Mouse (Mus musculus): ENCODE results near the gene Olfr979. TPM values are rescaled to one million over a fixed set of nuclear protein-coding genes. Genes with fewer than 3 reads are reported as not detected.
"Not testable (repeated sequence)": the region's sequence is repeated elsewhere in the genome, so short reads cannot be mapped to it uniquely, and the experiment has no call there.

Gene Olfr979
- not detected in 2 replicates for polyA plus RNA-seq (2015; fragmentation: Nextera tagmentation; extraction: Ambion mirVana)

DNA sequence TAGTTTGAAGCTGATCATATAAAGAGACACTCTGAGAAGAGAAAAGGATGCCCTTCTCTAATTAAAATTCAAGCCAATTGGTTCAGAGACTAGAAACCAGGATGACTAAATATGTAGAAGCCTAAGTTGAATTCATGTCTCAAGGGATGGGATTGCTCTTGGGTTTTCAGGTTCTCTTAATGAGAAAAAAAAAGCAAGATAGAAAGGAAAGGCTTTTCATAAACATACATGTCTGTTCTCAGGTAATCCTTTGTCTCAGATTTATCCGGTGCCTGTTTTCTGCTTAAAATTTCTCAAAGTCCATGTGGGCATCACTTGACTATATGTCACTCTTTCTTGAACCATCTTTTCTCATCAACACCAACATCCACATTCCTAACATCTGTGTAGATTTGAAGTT is at the start of gene Olfr979:
TSS of gene Olfr979 (minus strand) at position 101 of the 400 bp plus-strand sequence.
- H3K9ac ChIP-seq = no peak within 1 kb of the TSS
- H3K4me2 ChIP-seq = no peak within 1 kb of the TSS
- no peaks in the 10 kb centered on the region for H3K36me3 ChIP-seq
- H3K27ac ChIP-seq = no peak within 1 kb of the TSS
- H3K9me3 ChIP-seq (replicated peaks) = no peaks in the 10 kb centered on the region
- no peaks in the 10 kb centered on the region for H3K4me1 ChIP-seq (replicated peaks)
- 84% methylated on average over 1 of the region's 1 CpGs for WGBS
- no peak within 1 kb of the TSS for H3K4me3 ChIP-seq
- ATAC-seq (replicated peaks; ENCODE audit: insufficient number of reproducible peaks, insufficient read depth, low FRiP score, low read depth) = no peak
- H3K27me3 ChIP-seq = no peaks in the 10 kb centered on the region

DNA sequence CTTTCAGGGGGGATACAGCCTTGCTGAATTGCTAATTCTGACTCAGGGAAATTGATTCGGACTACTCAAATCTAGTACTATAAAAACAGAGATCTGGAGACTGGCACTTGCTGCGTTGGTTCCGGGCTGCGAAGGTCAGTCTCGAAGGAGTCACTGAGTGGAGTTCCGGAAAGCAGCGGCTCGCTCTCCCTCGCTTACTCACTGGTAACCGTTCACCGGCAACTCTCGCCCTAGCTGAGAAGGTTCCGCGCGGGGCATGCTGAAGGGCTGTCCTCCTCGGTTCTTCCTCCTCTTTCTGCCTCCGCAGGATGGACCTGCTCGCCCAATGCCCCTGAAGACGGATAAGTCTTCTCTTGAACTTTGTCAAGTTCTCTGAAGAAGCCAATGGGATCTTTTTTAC is 46.9 kb upstream of the Olfr979 start:
- Histone ChIP-seq H3K36me3 (no peaks in the 10 kb centered on the region), H3K4me2 (no peak overlapping the region), H3K4me1 (replicated peaks) (no peaks in the 10 kb centered on the region), H3K27ac (no peak overlapping the region), H3K27me3 (no peaks in the 10 kb centered on the region), H3K9ac (no peak overlapping the region), H3K4me3 (no peak overlapping the region), H3K9me3 (replicated peaks) (no peaks in the 10 kb centered on the region)
- no peak for ATAC-seq (replicated peaks; ENCODE audit: insufficient number of reproducible peaks, insufficient read depth, low FRiP score, low read depth)
- WGBS = 88% methylated on average over 19 of the region's 19 CpGs

DNA sequence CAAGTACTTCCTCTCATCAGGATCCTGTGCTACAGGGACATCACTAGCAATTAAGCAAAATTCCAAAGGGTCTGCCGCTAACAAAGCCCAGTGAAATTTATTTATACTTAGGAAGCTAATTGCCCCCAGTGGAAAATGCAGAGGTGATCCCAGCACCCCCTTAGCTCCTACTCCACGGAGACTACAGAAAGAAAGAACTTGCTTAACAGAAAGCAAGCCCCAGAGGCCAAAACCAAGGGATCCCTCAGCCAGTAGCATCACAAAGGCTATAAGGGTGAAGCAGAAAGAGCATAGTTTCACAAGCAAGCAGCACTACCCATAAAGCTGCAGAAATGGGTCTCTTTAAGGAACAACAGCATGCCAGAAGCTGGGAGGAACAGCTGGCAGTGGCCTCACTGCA is 17.9 kb upstream of the Olfr979 start, which contains the start of gene Olfr981:
TSS of gene Olfr981 (plus strand) at position 301 of the 400 bp plus-strand sequence.
- H3K9me3 ChIP-seq (replicated peaks) = no peaks in the 10 kb centered on the region
- no peaks in the 10 kb centered on the region for H3K4me1 ChIP-seq (replicated peaks)
- no peaks in the 10 kb centered on the region for H3K27me3 ChIP-seq
- no peak within 1 kb of the TSS for H3K4me2 ChIP-seq
- no peak within 1 kb of the TSS for H3K9ac ChIP-seq
- no peak for ATAC-seq (replicated peaks; ENCODE audit: insufficient number of reproducible peaks, insufficient read depth, low FRiP score, low read depth)
- no peak within 1 kb of the TSS for H3K27ac ChIP-seq
- no peaks in the 10 kb centered on the region for H3K36me3 ChIP-seq
- 62% methylated on average over 2 of the region's 2 CpGs for WGBS
- H3K4me3 ChIP-seq = no peak within 1 kb of the TSS

DNA sequence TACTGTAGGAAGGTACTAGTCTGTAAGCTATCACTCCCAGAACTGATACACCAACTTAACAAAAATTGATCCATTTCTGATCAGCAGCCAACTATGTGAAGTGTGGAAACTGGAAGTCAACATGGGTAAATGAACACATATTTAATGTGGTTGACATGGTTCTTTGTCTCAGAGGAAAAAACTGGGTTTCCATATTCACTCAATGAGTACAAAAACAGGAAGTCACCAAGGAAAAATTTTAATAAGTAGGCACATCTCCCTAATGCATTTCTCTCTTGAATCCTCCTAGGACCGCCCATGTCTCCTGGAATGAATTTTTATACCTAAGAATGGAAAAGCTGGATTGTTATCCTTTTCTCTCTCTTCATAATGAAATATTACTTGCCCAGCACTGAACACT is 6.2 kb upstream of the Olfr979 start, which contains the start of gene Olfr980:
TSS of gene Olfr980 (minus strand) at position 101 of the 400 bp plus-strand sequence.
- Histone ChIP-seq H3K36me3 (no peaks in the 10 kb centered on the region), H3K4me2 (no peak within 1 kb of the TSS), H3K9me3 (replicated peaks) (no peaks in the 10 kb centered on the region), H3K27ac (no peak within 1 kb of the TSS), H3K4me3 (no peak within 1 kb of the TSS), H3K9ac (no peak within 1 kb of the TSS), H3K4me1 (replicated peaks) (no peaks in the 10 kb centered on the region), H3K27me3 (no peaks in the 10 kb centered on the region)
- no peak for ATAC-seq (replicated peaks; ENCODE audit: insufficient number of reproducible peaks, insufficient read depth, low FRiP score, low read depth)
- WGBS = 73% methylated on average over 1 of the region's 1 CpGs

DNA sequence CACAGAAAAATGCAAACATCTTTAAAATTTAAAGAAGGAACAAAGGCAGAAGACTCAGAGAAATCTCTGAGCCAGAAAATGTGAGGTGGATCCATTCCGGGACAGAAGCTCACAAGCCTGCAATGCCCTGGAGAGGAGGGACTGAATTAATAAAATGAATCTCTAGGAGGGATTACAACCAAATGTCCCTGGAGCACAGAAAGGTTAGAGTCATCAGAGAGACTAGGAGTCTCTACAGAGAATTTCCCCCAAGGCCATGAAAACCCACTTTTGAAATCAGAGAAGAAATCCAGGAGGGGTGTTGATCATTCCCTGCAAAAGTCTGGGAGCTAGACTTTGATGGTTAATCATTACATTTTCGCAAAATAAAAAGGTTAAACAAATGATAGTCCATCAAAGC is 11.5 kb downstream of the Olfr979 start, which contains the start of gene Olfr978:
TSS of gene Olfr978 (plus strand) at position 301 of the 400 bp plus-strand sequence.
- Histone ChIP-seq H3K27ac (no peak within 1 kb of the TSS), H3K9me3 (replicated peaks) (no peaks in the 10 kb centered on the region), H3K4me2 (no peak within 1 kb of the TSS), H3K4me1 (replicated peaks) (no peaks in the 10 kb centered on the region), H3K36me3 (no peaks in the 10 kb centered on the region), H3K4me3 (no peak within 1 kb of the TSS), H3K27me3 (no peaks in the 10 kb centered on the region), H3K9ac (no peak within 1 kb of the TSS)
- no peak for ATAC-seq (replicated peaks; ENCODE audit: insufficient number of reproducible peaks, insufficient read depth, low FRiP score, low read depth)
- WGBS = 79% methylated on average over 2 of the region's 2 CpGs

DNA sequence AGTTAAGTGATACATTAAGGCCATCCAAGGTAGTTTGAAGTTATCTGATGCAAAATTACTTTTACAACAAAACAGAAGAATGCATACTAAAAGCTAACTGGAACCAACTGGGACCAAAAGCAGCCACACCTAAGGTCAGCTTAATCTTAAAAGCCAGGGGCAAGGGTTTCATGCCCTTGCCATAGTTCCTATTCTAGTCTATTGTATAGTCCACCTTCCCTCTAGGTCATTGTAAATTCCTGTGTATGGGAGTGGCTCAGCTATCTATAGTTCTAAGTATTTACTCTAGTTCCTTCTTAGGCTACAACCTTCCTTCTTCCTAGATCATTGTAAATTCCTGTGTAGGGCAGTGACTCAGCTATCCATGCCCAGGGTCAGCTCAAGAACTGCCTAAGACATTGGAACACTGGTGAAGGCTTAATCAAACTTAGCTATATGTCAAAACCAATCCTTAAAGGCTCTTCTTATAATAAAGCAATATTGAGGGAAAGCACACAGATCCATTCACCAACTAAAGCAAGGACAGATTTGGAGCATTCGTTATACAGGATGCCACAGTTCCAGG is 26.6 kb downstream of the Olfr979 start:
- not testable (repeated sequence) for H3K4me3 ChIP-seq; H3K9ac ChIP-seq; H3K9me3 ChIP-seq (replicated peaks); H3K27ac ChIP-seq; H3K27me3 ChIP-seq; H3K4me1 ChIP-seq (replicated peaks); H3K36me3 ChIP-seq; ATAC-seq (replicated peaks; ENCODE audit: insufficient number of reproducible peaks, insufficient read depth, low FRiP score, low read depth); H3K4me2 ChIP-seq
- WGBS = 82% methylated on average over 1 of the region's 1 CpGs

DNA sequence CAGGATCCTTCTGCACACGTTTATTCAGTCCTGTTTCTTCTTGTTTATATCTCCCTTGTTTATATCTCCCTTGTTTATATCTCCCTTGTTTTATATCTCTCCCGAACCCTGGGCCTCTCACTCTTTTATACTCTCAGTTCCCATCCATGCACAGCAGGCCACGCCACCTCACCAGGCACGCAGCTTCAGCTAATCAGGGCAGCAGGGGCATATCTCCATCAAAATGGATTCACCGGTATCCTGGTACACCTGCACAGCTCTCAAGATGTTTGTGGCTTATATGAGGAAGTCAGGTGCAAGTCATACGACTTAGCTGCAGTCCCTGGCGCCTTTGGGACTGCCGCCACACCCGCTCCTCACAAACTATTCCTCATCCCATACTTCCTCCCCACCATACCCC is 42.2 kb downstream of the Olfr979 start, which contains the start of gene Olfr976:
TSS of gene Olfr976 (minus strand) at position 101 of the 400 bp plus-strand sequence.
- not testable (repeated sequence) for H3K9me3 ChIP-seq (replicated peaks); H3K27me3 ChIP-seq; H3K27ac ChIP-seq; H3K4me3 ChIP-seq; H3K36me3 ChIP-seq; H3K4me2 ChIP-seq; H3K4me1 ChIP-seq (replicated peaks); H3K9ac ChIP-seq; ATAC-seq (replicated peaks; ENCODE audit: insufficient number of reproducible peaks, insufficient read depth, low FRiP score, low read depth)
- WGBS = 75% methylated on average over 8 of the region's 9 CpGs

DNA sequence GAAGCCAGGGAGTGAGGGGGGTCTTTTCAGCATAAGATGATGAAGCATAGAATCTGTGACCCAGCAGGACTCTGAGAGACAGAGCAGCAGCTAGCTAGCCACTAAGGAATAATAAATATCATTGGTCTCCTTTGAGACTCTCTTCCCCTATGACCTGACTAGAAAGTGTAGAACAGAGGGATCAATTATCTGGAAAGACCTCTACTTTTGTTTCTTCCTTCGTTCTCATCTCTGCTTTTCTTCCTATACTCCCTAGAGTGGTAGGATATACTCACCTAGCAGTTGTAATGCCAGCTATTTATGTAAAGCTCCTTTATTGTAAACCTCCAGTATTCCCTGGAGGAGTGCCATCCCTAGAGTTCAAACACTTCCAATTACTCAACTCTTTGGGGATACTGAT is 51.3 kb downstream of the Olfr979 start, which contains the start of gene Olfr975:
TSS of gene Olfr975 (minus strand) at position 101 of the 400 bp plus-strand sequence.
- Histone ChIP-seq H3K4me3 (no peak within 1 kb of the TSS), H3K27me3 (no peaks in the 10 kb centered on the region), H3K36me3 (no peaks in the 10 kb centered on the region), H3K9ac (no peak within 1 kb of the TSS), H3K9me3 (replicated peaks) (no peaks in the 10 kb centered on the region), H3K27ac (no peak within 1 kb of the TSS), H3K4me1 (replicated peaks) (no peaks in the 10 kb centered on the region), H3K4me2 (no peak within 1 kb of the TSS)
- ATAC-seq (replicated peaks; ENCODE audit: insufficient number of reproducible peaks, insufficient read depth, low FRiP score, low read depth) = no peak
- 66% methylated on average over 1 of the region's 1 CpGs for WGBS

Other genes with a start within 250 kb of the Olfr979 start
- gene Olfr968, start 220.2 kb downstream of the Olfr979 start, polyA plus RNA-seq (2015; fragmentation: Nextera tagmentation; extraction: Ambion mirVana) = not detected in 2 replicates
- not detected in 2 replicates for gene Olfr969, start 212.5 kb downstream of the Olfr979 start, polyA plus RNA-seq (2015; fragmentation: Nextera tagmentation; extraction: Ambion mirVana)
- gene Olfr970, start 194.6 kb downstream of the Olfr979 start, polyA plus RNA-seq (2015; fragmentation: Nextera tagmentation; extraction: Ambion mirVana) = not detected in 2 replicates
- gene Olfr971, start 166.6 kb downstream of the Olfr979 start, polyA plus RNA-seq (2015; fragmentation: Nextera tagmentation; extraction: Ambion mirVana) = not detected in 2 replicates
- gene Olfr972, start 137.0 kb downstream of the Olfr979 start, polyA plus RNA-seq (2015; fragmentation: Nextera tagmentation; extraction: Ambion mirVana) = not detected in 2 replicates
- not detected in 2 replicates for gene Olfr229, start 96.1 kb downstream of the Olfr979 start, polyA plus RNA-seq (2015; fragmentation: Nextera tagmentation; extraction: Ambion mirVana)
- gene Olfr974, start 66.0 kb downstream of the Olfr979 start, polyA plus RNA-seq (2015; fragmentation: Nextera tagmentation; extraction: Ambion mirVana) = not detected in 2 replicates
- not detected in 2 replicates for gene Olfr975, start 51.4 kb downstream of the Olfr979 start, polyA plus RNA-seq (2015; fragmentation: Nextera tagmentation; extraction: Ambion mirVana)
- gene Olfr976, start 42.3 kb downstream of the Olfr979 start, polyA plus RNA-seq (2015; fragmentation: Nextera tagmentation; extraction: Ambion mirVana) = not detected in 2 replicates
- gene Olfr978, start 11.4 kb downstream of the Olfr979 start, polyA plus RNA-seq (2015; fragmentation: Nextera tagmentation; extraction: Ambion mirVana) = not detected in 2 replicates
- gene Olfr980, start 6.1 kb upstream of the Olfr979 start, polyA plus RNA-seq (2015; fragmentation: Nextera tagmentation; extraction: Ambion mirVana) = not detected in 2 replicates
- gene Olfr981, start 18.0 kb upstream of the Olfr979 start, polyA plus RNA-seq (2015; fragmentation: Nextera tagmentation; extraction: Ambion mirVana) = not detected in 2 replicates
- not detected in 2 replicates for gene Olfr982, start 70.4 kb upstream of the Olfr979 start, polyA plus RNA-seq (2015; fragmentation: Nextera tagmentation; extraction: Ambion mirVana)
- gene Olfr983, start 90.1 kb upstream of the Olfr979 start, polyA plus RNA-seq (2015; fragmentation: Nextera tagmentation; extraction: Ambion mirVana) = not detected in 2 replicates
- gene Olfr984, start 110.7 kb upstream of the Olfr979 start, polyA plus RNA-seq (2015; fragmentation: Nextera tagmentation; extraction: Ambion mirVana) = not detected in 2 replicates
- not detected in 2 replicates for gene Olfr985, start 126.7 kb upstream of the Olfr979 start, polyA plus RNA-seq (2015; fragmentation: Nextera tagmentation; extraction: Ambion mirVana)
- gene Tmem225, start 144.7 kb upstream of the Olfr979 start, polyA plus RNA-seq (2015; fragmentation: Nextera tagmentation; extraction: Ambion mirVana) = not detected in 2 replicates
- not detected in 2 replicates for gene Olfr986, start 177.5 kb upstream of the Olfr979 start, polyA plus RNA-seq (2015; fragmentation: Nextera tagmentation; extraction: Ambion mirVana)
- 2.8 and 4.1 TPM in 2 replicates for gene Zfp202, start 188.9 kb upstream of the Olfr979 start, polyA plus RNA-seq (2015; fragmentation: Nextera tagmentation; extraction: Ambion mirVana)

Data from heart, embryonic 15.5 days (tissue).